Mouse (Mus musculus): ENCODE data around the gene Hsd3b5. TPM values are rescaled to one million over a fixed set of nuclear protein-coding genes. Genes with fewer than 3 reads are reported as not detected.
"Not testable (repeated sequence)": the region's sequence is repeated elsewhere in the genome, so short reads cannot be mapped to it uniquely, and the experiment has no call there.

The Hsd3b5 gene
- total RNA-seq, 1 experiment, result not detected

DNA sequence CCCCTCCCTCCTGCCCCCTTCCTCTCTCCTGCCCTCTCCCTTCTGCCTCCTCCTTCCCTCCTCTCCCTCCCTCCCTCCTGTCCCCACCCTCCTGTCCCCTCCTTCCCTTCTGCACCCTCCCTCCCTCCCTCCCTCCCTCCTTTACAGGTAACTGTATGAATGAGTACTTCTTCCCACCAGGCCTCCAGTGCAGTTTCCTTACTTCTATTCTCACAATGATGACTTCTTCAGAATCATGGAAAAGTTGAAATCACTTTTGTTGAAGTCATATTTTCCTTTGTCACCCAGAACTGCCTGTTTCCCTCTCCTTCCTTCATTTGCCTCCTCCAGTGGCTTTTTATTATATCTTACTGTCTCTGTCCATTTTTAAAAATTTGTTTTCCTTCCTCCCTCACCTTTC, 16.1 kb downstream of the Hsd3b5 start:
- no peak for DNase-seq (ENCODE audit: low read depth, low spot score)
- Histone ChIP-seq H3K4me3 (ENCODE audit: insufficient read depth in 1 of 2, low read depth in 1 of 2, low read length in 2 of 2, poor library complexity in 1 of 2, severe bottlenecking in 1 of 2) (no peak overlapping the region), H3K9me3 (ENCODE audit: control insufficient read depth, insufficient read depth, low read depth, low read length) (no peaks in the 10 kb centered on the region), H3K27ac (ENCODE audit: insufficient read depth, low read depth, low read length, poor library complexity, severe bottlenecking) (no peak overlapping the region), H3K4me1 (ENCODE audit: control insufficient read depth in 2 of 2, insufficient read depth in 2 of 2, low read length in 2 of 2, poor library complexity in 1 of 2) (no peaks in the 10 kb centered on the region), H3K9ac (ENCODE audit: insufficient read depth, low read depth, low read length, poor library complexity, severe bottlenecking) (no peak overlapping the region), H3K36me3 (ENCODE audit: control insufficient read depth, insufficient read depth, low read length, poor library complexity, severe bottlenecking) (no peaks in the 10 kb centered on the region)
- no peak for TF ChIP-seq HCFC1 (IDR thresholded peaks at IDR 0.05; ENCODE audit: borderline replicate concordance, insufficient read depth, low read length)
- no peak for TF ChIP-seq CHD2 (IDR thresholded peaks at IDR 0.05; ENCODE audit: low read depth, low read length)
- no peak for TF ChIP-seq ZC3H11A (IDR thresholded peaks at IDR 0.05; ENCODE audit: borderline replicate concordance, low read depth, low read length)
- TF ChIP-seq MAFK (IDR thresholded peaks at IDR 0.05; ENCODE audit: insufficient read depth, low read depth, low read length), result no peak
- TF ChIP-seq ZNF384 (IDR thresholded peaks at IDR 0.05; ENCODE audit: low read depth, low read length), result no peak
- in situ Hi-C loops (cut with MboI; ENCODE audit: low sequenced_read_pairs in 2 of 2, unreplicated experiment in 2 of 2), result no loop called here

DNA sequence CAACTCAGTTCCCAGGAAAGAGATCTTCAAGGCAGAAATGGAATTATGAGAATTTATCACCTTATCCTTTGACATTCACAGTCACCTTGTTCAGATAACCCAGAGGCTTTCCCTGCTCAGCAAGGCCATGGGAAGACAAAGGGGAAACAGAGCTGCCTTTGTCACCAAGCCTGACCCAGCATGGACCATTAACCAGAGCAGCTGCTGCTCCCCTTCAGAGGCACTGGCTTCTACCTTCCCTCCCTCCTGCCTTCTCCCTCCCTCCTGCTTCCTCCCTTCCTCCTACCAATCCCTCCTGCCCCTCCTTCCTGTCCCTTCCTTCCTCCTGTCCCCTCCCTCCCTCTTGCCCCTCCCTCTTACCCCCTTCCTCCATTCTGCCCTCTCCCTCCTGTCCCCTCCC, 16.5 kb downstream of the Hsd3b5 start:
- DNase-seq (ENCODE audit: low read depth, low spot score); H3K27ac ChIP-seq (ENCODE audit: insufficient read depth, low read depth, low read length, poor library complexity, severe bottlenecking); H3K9me3 ChIP-seq (ENCODE audit: control insufficient read depth, insufficient read depth, low read depth, low read length); H3K4me1 ChIP-seq (ENCODE audit: control insufficient read depth in 2 of 2, insufficient read depth in 2 of 2, low read length in 2 of 2, poor library complexity in 1 of 2); H3K9ac ChIP-seq (ENCODE audit: insufficient read depth, low read depth, low read length, poor library complexity, severe bottlenecking); H3K36me3 ChIP-seq (ENCODE audit: control insufficient read depth, insufficient read depth, low read length, poor library complexity, severe bottlenecking); H3K4me3 ChIP-seq (ENCODE audit: insufficient read depth in 1 of 2, low read depth in 1 of 2, low read length in 2 of 2, poor library complexity in 1 of 2, severe bottlenecking in 1 of 2); in situ Hi-C loops (cut with MboI; ENCODE audit: low sequenced_read_pairs in 2 of 2, unreplicated experiment in 2 of 2): not testable (repeated sequence)

- Histone ChIP-seq H3K4me3 (ENCODE audit: insufficient read depth in 1 of 2, low read depth in 1 of 2, low read length in 2 of 2, poor library complexity in 1 of 2, severe bottlenecking in 1 of 2) (no peak within 1 kb of the TSS), H3K27ac (ENCODE audit: insufficient read depth, low read depth, low read length, poor library complexity, severe bottlenecking) (no peak within 1 kb of the TSS), H3K9ac (ENCODE audit: insufficient read depth, low read depth, low read length, poor library complexity, severe bottlenecking) (no peak within 1 kb of the TSS), H3K4me1 (ENCODE audit: control insufficient read depth in 2 of 2, insufficient read depth in 2 of 2, low read length in 2 of 2, poor library complexity in 1 of 2) (no peaks in the 10 kb centered on the region), H3K36me3 (ENCODE audit: control insufficient read depth, insufficient read depth, low read length, poor library complexity, severe bottlenecking) (no peaks in the 10 kb centered on the region), H3K9me3 (ENCODE audit: control insufficient read depth, insufficient read depth, low read depth, low read length) (no peaks in the 10 kb centered on the region)
- in situ Hi-C loops (cut with MboI; ENCODE audit: low sequenced_read_pairs in 2 of 2, unreplicated experiment in 2 of 2), result no loop called here
- DNase-seq (ENCODE audit: low read depth, low spot score), result no peak
- TF ChIP-seq MAFK (IDR thresholded peaks at IDR 0.05; ENCODE audit: insufficient read depth, low read depth, low read length), result no peak
- TF ChIP-seq HCFC1 (IDR thresholded peaks at IDR 0.05; ENCODE audit: borderline replicate concordance, insufficient read depth, low read length), result no peak
- no peak for TF ChIP-seq ZC3H11A (IDR thresholded peaks at IDR 0.05; ENCODE audit: borderline replicate concordance, low read depth, low read length)
- no peak for TF ChIP-seq ZNF384 (IDR thresholded peaks at IDR 0.05; ENCODE audit: low read depth, low read length)
- TF ChIP-seq CHD2 (IDR thresholded peaks at IDR 0.05; ENCODE audit: low read depth, low read length), result no peak
Measured at GRCm38 (mm10) chr3:98588707-98589106, 41.3 kb downstream of the Hsd3b5 start, which contains the start of gene Gm10681. Gene Gm10681, minus strand, starts transcription at chr3:98588807.

DNA sequence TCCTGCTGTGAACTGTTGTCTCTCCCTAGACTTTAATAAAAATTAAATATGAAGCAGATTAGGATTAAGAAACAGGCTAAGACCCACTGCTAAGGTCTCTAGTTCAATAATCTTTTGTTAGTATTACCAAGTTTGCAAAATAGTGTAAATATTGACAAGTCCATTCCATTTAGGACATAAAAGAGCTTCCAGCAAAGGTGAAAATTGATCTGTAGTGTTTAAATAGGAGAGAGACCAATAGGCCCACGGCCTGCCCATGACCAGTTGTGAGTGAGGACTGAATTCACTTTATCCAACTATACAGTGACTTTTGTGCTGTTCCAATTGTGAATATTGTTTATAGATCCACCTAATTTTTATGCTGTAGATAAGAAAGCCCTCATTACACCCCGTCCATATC, 42.3 kb downstream of the Hsd3b5 start:
- DNase-seq (ENCODE audit: low read depth, low spot score), result no peak
- no peak overlapping the region for H3K9ac ChIP-seq (ENCODE audit: insufficient read depth, low read depth, low read length, poor library complexity, severe bottlenecking)
- no peaks in the 10 kb centered on the region for H3K36me3 ChIP-seq (ENCODE audit: control insufficient read depth, insufficient read depth, low read length, poor library complexity, severe bottlenecking)
- in situ Hi-C loops (cut with MboI; ENCODE audit: low sequenced_read_pairs in 2 of 2, unreplicated experiment in 2 of 2), result no loop called here
- H3K4me1 ChIP-seq (ENCODE audit: control insufficient read depth in 2 of 2, insufficient read depth in 2 of 2, low read length in 2 of 2, poor library complexity in 1 of 2), result no peaks in the 10 kb centered on the region
- H3K27ac ChIP-seq (ENCODE audit: insufficient read depth, low read depth, low read length, poor library complexity, severe bottlenecking), result no peak overlapping the region
- no peak overlapping the region for H3K4me3 ChIP-seq (ENCODE audit: insufficient read depth in 1 of 2, low read depth in 1 of 2, low read length in 2 of 2, poor library complexity in 1 of 2, severe bottlenecking in 1 of 2)
- no peaks in the 10 kb centered on the region for H3K9me3 ChIP-seq (ENCODE audit: control insufficient read depth, insufficient read depth, low read depth, low read length)
- no peak for TF ChIP-seq ZNF384 (IDR thresholded peaks at IDR 0.05; ENCODE audit: low read depth, low read length)
- TF ChIP-seq CHD2 (IDR thresholded peaks at IDR 0.05; ENCODE audit: low read depth, low read length), result no peak
- no peak for TF ChIP-seq ZC3H11A (IDR thresholded peaks at IDR 0.05; ENCODE audit: borderline replicate concordance, low read depth, low read length)
- no peak for TF ChIP-seq MAFK (IDR thresholded peaks at IDR 0.05; ENCODE audit: insufficient read depth, low read depth, low read length)
- no peak for TF ChIP-seq HCFC1 (IDR thresholded peaks at IDR 0.05; ENCODE audit: borderline replicate concordance, insufficient read depth, low read length)

DNA sequence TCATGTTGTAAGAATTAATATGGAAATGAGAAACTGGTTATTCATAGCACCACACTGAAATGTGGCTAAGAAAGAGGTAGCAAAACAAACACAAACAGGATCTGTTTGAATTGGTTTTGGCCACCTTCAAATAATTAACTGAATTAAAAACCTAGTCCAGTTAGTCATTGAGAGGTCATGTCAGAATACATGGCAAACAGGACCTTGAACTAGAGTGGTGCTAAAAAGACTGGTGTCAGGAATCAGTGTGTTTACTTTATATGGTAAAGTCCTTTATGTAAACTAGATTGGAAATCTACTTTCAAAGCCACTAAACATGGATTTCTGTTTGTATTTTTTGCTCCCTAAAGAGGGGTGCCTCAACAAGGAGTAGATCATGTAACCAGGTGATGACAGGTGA, 47.4 kb downstream of the Hsd3b5 start:
- H3K9ac ChIP-seq (ENCODE audit: insufficient read depth, low read depth, low read length, poor library complexity, severe bottlenecking); H3K27ac ChIP-seq (ENCODE audit: insufficient read depth, low read depth, low read length, poor library complexity, severe bottlenecking); H3K9me3 ChIP-seq (ENCODE audit: control insufficient read depth, insufficient read depth, low read depth, low read length); DNase-seq (ENCODE audit: low read depth, low spot score); H3K4me1 ChIP-seq (ENCODE audit: control insufficient read depth in 2 of 2, insufficient read depth in 2 of 2, low read length in 2 of 2, poor library complexity in 1 of 2); in situ Hi-C loops (cut with MboI; ENCODE audit: low sequenced_read_pairs in 2 of 2, unreplicated experiment in 2 of 2); H3K4me3 ChIP-seq (ENCODE audit: insufficient read depth in 1 of 2, low read depth in 1 of 2, low read length in 2 of 2, poor library complexity in 1 of 2, severe bottlenecking in 1 of 2); H3K36me3 ChIP-seq (ENCODE audit: control insufficient read depth, insufficient read depth, low read length, poor library complexity, severe bottlenecking): not testable (repeated sequence)

DNA sequence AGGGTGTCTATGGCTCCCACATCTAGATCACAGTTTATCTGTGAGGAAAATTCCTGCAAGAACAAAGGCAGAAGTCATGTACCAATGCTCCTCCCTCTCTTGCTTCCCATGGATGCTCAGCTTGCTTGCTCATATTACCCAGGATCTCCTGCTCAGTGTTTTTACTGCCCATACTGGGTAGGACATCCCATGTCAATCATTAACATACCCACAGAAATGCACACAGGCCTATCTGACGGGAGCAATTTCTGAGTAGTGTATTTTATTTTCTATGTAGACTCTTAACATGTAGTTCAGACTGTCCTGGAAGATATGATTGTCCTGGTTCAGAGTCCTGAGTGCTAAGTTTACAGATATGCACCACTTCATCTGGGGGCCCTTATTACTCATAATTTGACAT, 47.9 kb downstream of the Hsd3b5 start:
- H3K9me3 ChIP-seq (ENCODE audit: control insufficient read depth, insufficient read depth, low read depth, low read length); in situ Hi-C loops (cut with MboI; ENCODE audit: low sequenced_read_pairs in 2 of 2, unreplicated experiment in 2 of 2); H3K4me3 ChIP-seq (ENCODE audit: insufficient read depth in 1 of 2, low read depth in 1 of 2, low read length in 2 of 2, poor library complexity in 1 of 2, severe bottlenecking in 1 of 2); H3K36me3 ChIP-seq (ENCODE audit: control insufficient read depth, insufficient read depth, low read length, poor library complexity, severe bottlenecking); H3K27ac ChIP-seq (ENCODE audit: insufficient read depth, low read depth, low read length, poor library complexity, severe bottlenecking); H3K9ac ChIP-seq (ENCODE audit: insufficient read depth, low read depth, low read length, poor library complexity, severe bottlenecking); DNase-seq (ENCODE audit: low read depth, low spot score); H3K4me1 ChIP-seq (ENCODE audit: control insufficient read depth in 2 of 2, insufficient read depth in 2 of 2, low read length in 2 of 2, poor library complexity in 1 of 2): not testable (repeated sequence)

GRCm38 (mm10) chr3:98581024-98581423, 49.0 kb downstream of the Hsd3b5 start:
- DNase-seq (ENCODE audit: low read depth, low spot score); H3K36me3 ChIP-seq (ENCODE audit: control insufficient read depth, insufficient read depth, low read length, poor library complexity, severe bottlenecking); H3K4me1 ChIP-seq (ENCODE audit: control insufficient read depth in 2 of 2, insufficient read depth in 2 of 2, low read length in 2 of 2, poor library complexity in 1 of 2); H3K9me3 ChIP-seq (ENCODE audit: control insufficient read depth, insufficient read depth, low read depth, low read length); H3K4me3 ChIP-seq (ENCODE audit: insufficient read depth in 1 of 2, low read depth in 1 of 2, low read length in 2 of 2, poor library complexity in 1 of 2, severe bottlenecking in 1 of 2); H3K9ac ChIP-seq (ENCODE audit: insufficient read depth, low read depth, low read length, poor library complexity, severe bottlenecking); H3K27ac ChIP-seq (ENCODE audit: insufficient read depth, low read depth, low read length, poor library complexity, severe bottlenecking); in situ Hi-C loops (cut with MboI; ENCODE audit: low sequenced_read_pairs in 2 of 2, unreplicated experiment in 2 of 2): not testable (repeated sequence)
